8 mouse cellular contexts compared by ENCODE assay signal in the genomic region with DNA sequence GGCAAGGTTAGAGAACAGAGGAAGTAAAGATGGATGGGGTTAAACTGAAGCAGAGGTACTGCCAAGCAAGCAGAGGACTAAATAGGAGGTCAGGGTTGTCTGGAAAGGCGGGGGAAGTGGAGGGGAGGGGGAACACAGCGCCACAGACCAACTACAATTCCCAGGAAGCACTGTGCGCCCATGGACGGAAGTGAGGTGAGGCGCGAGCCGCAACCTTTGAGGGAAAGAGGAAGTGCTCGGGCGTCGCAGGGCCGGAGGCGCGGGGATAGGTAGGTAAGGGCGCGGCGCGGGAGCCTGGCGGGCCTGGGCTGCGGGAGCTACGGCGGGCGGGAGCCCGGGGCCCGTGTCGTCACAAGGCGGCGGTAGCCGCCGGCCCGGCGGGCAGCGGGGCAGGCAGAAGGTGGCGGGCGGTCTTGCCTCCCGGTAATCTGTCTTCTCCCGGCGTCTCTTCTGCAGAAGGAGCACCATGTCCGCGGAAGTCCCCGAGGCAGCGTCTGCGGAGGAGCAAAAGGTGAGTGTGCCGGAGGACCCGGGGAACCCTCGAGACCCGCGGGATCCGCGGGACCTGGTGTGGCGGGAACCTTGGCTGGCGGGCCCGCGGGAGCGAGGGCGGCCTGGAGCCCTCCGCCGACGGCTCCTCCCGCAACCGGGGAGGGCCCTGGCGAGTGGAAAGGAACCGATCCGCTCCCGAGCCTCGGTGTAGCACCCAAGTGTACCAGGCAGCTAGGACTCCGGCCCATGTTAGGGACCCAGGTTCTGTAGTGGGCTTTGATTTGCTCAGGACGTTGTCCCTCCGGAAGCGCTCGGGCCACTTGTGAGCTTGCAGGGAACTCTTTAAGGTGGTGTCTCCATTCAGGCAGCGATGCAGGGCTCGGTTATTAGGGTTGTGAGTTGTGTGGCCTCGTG. TPM values are rescaled to one million over a fixed set of nuclear protein-coding genes. Genes with fewer than 3 reads are reported as not detected.
DNase-seq lines count a peak whose midpoint lies in the region; ATAC-seq and TF ChIP-seq lines count a peak whose summit lies in the region.

Gene Arpp19, plus strand, starts transcription at position 164 of the 906 bp plus-strand sequence.

- TF ChIP-seq CTCF in heart, adult 2 months (IDR thresholded peaks at IDR 0.05) = 0 out of 2 replicates have a peak, but pooled peaks have one; percentile 15

- under 1% methylated on average over 73 of the region's 73 CpGs for WGBS in embryonic facial prominence, embryonic 13.5 days
- under 1% methylated on average over 70 of the region's 73 CpGs for WGBS in heart, adult 2 months
- under 1% methylated on average over 72 of the region's 73 CpGs for WGBS in limb, embryonic 13.5 days
- under 1% methylated on average over 69 of the region's 73 CpGs for WGBS in midbrain, embryonic 16.5 days

- peak within 1 kb of the TSS; percentile 94 for H3K4me3 ChIP-seq in embryonic facial prominence, embryonic 13.5 days
- peak within 1 kb of the TSS; percentile 88 for H3K4me3 ChIP-seq in heart, adult 2 months
- H3K4me3 ChIP-seq in limb, embryonic 13.5 days = peak within 1 kb of the TSS; percentile 94
- H3K4me3 ChIP-seq in midbrain, embryonic 16.5 days (ENCODE audit: low read depth, low read length) = peak within 1 kb of the TSS; percentile 96

- H3K9me3 ChIP-seq in embryonic facial prominence, embryonic 13.5 days = no peaks in the 10 kb centered on the region
- no peaks in the 10 kb centered on the region for H3K9me3 ChIP-seq in limb, embryonic 13.5 days
- H3K9me3 ChIP-seq in midbrain, embryonic 16.5 days (replicated peaks; ENCODE audit: control insufficient read depth, low read length, poor library complexity, severe bottlenecking) = no peaks in the 10 kb centered on the region

- TF ChIP-seq EP300 in heart, adult 2 months (IDR thresholded peaks at IDR 0.05; ENCODE audit: insufficient read depth, low read depth, low read length) = 0 out of 2 replicates have a peak, but pooled peaks have one; percentile 34

- peak within 1 kb of the TSS; percentile 68 for H3K4me2 ChIP-seq in embryonic facial prominence, embryonic 13.5 days
- peak within 1 kb of the TSS; percentile 72 for H3K4me2 ChIP-seq in limb, embryonic 13.5 days (replicated peaks)
- H3K4me2 ChIP-seq in midbrain, embryonic 16.5 days (ENCODE audit: low read length) = peak within 1 kb of the TSS; percentile 74

- intact Hi-C loops in heart, adult 2 months (cut with DNase I) = loop anchor here (5.0 kb wide), 2 partner anchors 85 to 130 kb away; partner anchors contain the start of gene Fam214a

- H3K4me1 ChIP-seq in embryonic facial prominence, embryonic 13.5 days = peaks cover 19% of the 10 kb centered on the region
- peaks cover 4% of the 10 kb centered on the region for H3K4me1 ChIP-seq in heart, adult 2 months (ENCODE audit: control insufficient read depth, insufficient read depth, low read length)
- peaks cover 13% of the 10 kb centered on the region for H3K4me1 ChIP-seq in limb, embryonic 13.5 days
- peaks cover 17% of the 10 kb centered on the region for H3K4me1 ChIP-seq in midbrain, embryonic 16.5 days (ENCODE audit: control insufficient read depth, insufficient read depth, low read length)

- H3K79me2 ChIP-seq in heart, adult 2 months (replicated peaks; ENCODE audit: control insufficient read depth, insufficient read depth, low read length) = no peaks in the 10 kb centered on the region; the same call in 1 of the 2 replicates

- peak within 1 kb of the TSS; percentile 64; the same call in 1 of the 2 replicates for H3K27ac ChIP-seq in embryonic facial prominence, embryonic 13.5 days
- peak within 1 kb of the TSS; percentile 78 for H3K27ac ChIP-seq in heart, adult 2 months
- peak within 1 kb of the TSS; percentile 75 for H3K27ac ChIP-seq in limb, embryonic 13.5 days
- peak within 1 kb of the TSS; percentile 82 for H3K27ac ChIP-seq in midbrain, embryonic 16.5 days (ENCODE audit: low read length)

- ATAC-seq in embryonic facial prominence, embryonic 13.5 days (ENCODE audit: insufficient number of reproducible peaks, insufficient read depth, low FRiP score, low TSS enrichment, low read depth) = peak; percentile 90
- ATAC-seq in limb, embryonic 13.5 days (ENCODE audit: low FRiP score, low read depth) = peak; percentile 95
- ATAC-seq in midbrain, embryonic 16.5 days = peak; percentile 97

- 0 out of 2 replicates have a peak, but pooled peaks cover 2% of the 10 kb centered on the region for H3K36me3 ChIP-seq in embryonic facial prominence, embryonic 13.5 days
- H3K36me3 ChIP-seq in heart, adult 2 months (ENCODE audit: control insufficient read depth, insufficient read depth, low read length) = peaks cover 18% of the 10 kb centered on the region
- H3K36me3 ChIP-seq in limb, embryonic 13.5 days = peaks cover 4% of the 10 kb centered on the region
- no peaks in the 10 kb centered on the region for H3K36me3 ChIP-seq in midbrain, embryonic 16.5 days (ENCODE audit: control insufficient read depth, insufficient read depth, low read length)

- peak; percentile 77 for TF ChIP-seq POLR2A in heart, adult 2 months (IDR thresholded peaks at IDR 0.05; ENCODE audit: insufficient read depth, low read depth, low read length)

- peak; percentile 85 for DNase-seq in 3134 (ENCODE audit: extremely low read depth, insufficient read length, low spot score)
- peak; percentile 91 for DNase-seq in adrenal gland, postnatal 36 days
- DNase-seq in heart, adult 2 months = peak; percentile 81 to 89
- DNase-seq in kidney, adult 8-10 months = peak; percentile 86
- peak; percentile 57 to 82 for DNase-seq in spleen, postnatal 10 days (ENCODE audit: low spot score in 2 of 2)

- no peaks in the 10 kb centered on the region for H3K27me3 ChIP-seq in embryonic facial prominence, embryonic 13.5 days
- H3K27me3 ChIP-seq in heart, adult 2 months (ENCODE audit: control insufficient read depth, insufficient read depth, low read length) = no peaks in the 10 kb centered on the region
- H3K27me3 ChIP-seq in limb, embryonic 13.5 days = no peaks in the 10 kb centered on the region
- no peaks in the 10 kb centered on the region for H3K27me3 ChIP-seq in midbrain, embryonic 16.5 days (ENCODE audit: control insufficient read depth, insufficient read depth, low read depth, low read length)

- H3K9ac ChIP-seq in embryonic facial prominence, embryonic 13.5 days = peak within 1 kb of the TSS; percentile 95
- H3K9ac ChIP-seq in heart, adult 2 months (ENCODE audit: low read depth, low read length) = peak within 1 kb of the TSS; percentile 92
- peak within 1 kb of the TSS; percentile 96 for H3K9ac ChIP-seq in limb, embryonic 13.5 days
- H3K9ac ChIP-seq in midbrain, embryonic 16.5 days (ENCODE audit: low read depth, low read length) = peak within 1 kb of the TSS; percentile 84

RNA-seq across cellular contexts. Expression of gene Arpp19, which starts in this region (rescaled TPM):
- total RNA-seq in adrenal gland, postnatal 36 days (2021) = 100 to 1,000 TPM; 298 to 309 TPM
- 313 and 324 TPM in 2 replicates for polyA plus RNA-seq in embryonic facial prominence, embryonic 13.5 days (2015; fragmentation: Nextera tagmentation; extraction: Ambion mirVana)
- 100 to 1,000 TPM; 160 to 196 TPM for total RNA-seq in heart, adult 2 months (2021)
- polyA plus RNA-seq in heart, adult 2 months (2012; rRNA removed) = 25.1 and 50.0 TPM in 2 replicates
- 293 and 295 TPM in 2 replicates for polyA plus RNA-seq in limb, embryonic 13.5 days (2015; fragmentation: Nextera tagmentation; extraction: Ambion mirVana)
- 208 and 215 TPM in 2 replicates for polyA plus RNA-seq in midbrain, embryonic 16.5 days (2015; fragmentation: Nextera tagmentation; extraction: Ambion mirVana)

Comparison
In these comparisons a context has a peak if more than half of its experiments do, and no peak if none do; other contexts are left out.
1. Peak in every context shown above with its lines: DNase-seq, ATAC-seq, H3K4me3 ChIP-seq and H3K27ac ChIP-seq.